Mouse (Mus musculus) thymus, postnatal 36 days (tissue): ENCODE measurements at regions not wholly inside any gene's neighbourhood (a gene's known extent, or its start where the extent isn't known, plus 50 kb on each side); places are given as distances from the start of the nearest gene placed in this dataset.

Experiments
- DNase-seq, 2 experiments: peaks; one replicate each; pipeline ENCODE4 v3.0.0; 2022; ENCODE audit warnings: mixed read lengths in 2 of 2

DNA sequence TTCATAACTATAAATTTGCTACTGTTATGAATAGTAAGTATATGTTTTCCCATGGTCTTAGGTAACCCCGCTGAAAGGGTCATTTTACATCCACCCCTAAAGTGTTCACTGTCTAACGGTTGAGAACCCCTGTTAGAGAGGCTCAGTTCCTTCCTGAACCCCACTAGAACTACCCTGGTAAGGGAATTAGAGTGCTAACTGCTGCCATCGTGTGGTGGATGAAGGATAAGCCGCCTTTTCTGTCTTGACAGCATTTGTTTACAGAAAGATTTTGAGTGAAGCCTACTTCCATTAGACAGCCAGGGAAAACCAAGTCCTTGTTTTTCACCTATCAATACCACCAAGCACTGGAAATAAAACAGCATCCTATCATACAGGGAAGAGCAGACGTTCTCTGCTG is 90.3 kb upstream of the Tbx22 start:
- DNase-seq = peak; percentile 7 to 15
